Mouse (Mus musculus) hindbrain, embryonic 11.5 days (tissue): ENCODE measurements around the gene Stap1. TPM values are rescaled to one million over a fixed set of nuclear protein-coding genes. Genes with fewer than 3 reads are reported as not detected.

ENCODE experiments used
- ATAC-seq: fragments of 200-750 bp; cut with Nextera tagmentation; 2 replicates; pipeline ENCODE4 v1.8.0; 2017; ENCODE audit warnings: mild to moderate bottlenecking, moderate TSS enrichment, moderate library complexity; ENCODE audit not compliant: low FRiP score
- DNase-seq: peaks from one replicate; pipeline ENCODE4 v3.0.0-alpha.2; 2015; ENCODE audit warnings: low spot score
- H3K27ac ChIP-seq: fragments of 300-500 bp; sonication (generic); 2 replicates; pipeline ENCODE4 v1.5.1; 2014; ENCODE audit warnings: mild to moderate bottlenecking, low read depth, low read length
- H3K27me3 ChIP-seq: fragments of 300-500 bp; sonication (generic); 2 replicates; pipeline ENCODE4 v1.6.1; 2014; ENCODE audit warnings: mild to moderate bottlenecking, low read length, moderate library complexity, mixed read lengths; ENCODE audit not compliant: control insufficient read depth, insufficient read depth
- H3K36me3 ChIP-seq: fragments of 300-500 bp; sonication (generic); 2 replicates; pipeline ENCODE4 v1.6.1; 2014; ENCODE audit warnings: mild to moderate bottlenecking, low read length, moderate library complexity, mixed read lengths; ENCODE audit not compliant: control insufficient read depth, insufficient read depth
- H3K4me1 ChIP-seq: fragments of 300-500 bp; sonication (generic); replicated peaks from 2 replicates; pipeline ENCODE4 v1.6.1; 2014; ENCODE audit warnings: low read length, mixed read lengths; ENCODE audit not compliant: control insufficient read depth, insufficient read depth
- H3K4me2 ChIP-seq: fragments of 300-500 bp; sonication (generic); replicated peaks from 2 replicates; pipeline ENCODE4 v1.6.1; 2014; ENCODE audit warnings: mild to moderate bottlenecking, low read depth, low read length
- H3K4me3 ChIP-seq: fragments of 300-500 bp; sonication (generic); 2 replicates; pipeline ENCODE4 v1.5.1; 2014; ENCODE audit warnings: low read depth, low read length
- H3K9ac ChIP-seq: fragments of 300-500 bp; sonication (generic); 2 replicates; pipeline ENCODE4 v1.6.1; 2014; ENCODE audit warnings: low read depth, low read length
- H3K9me3 ChIP-seq: fragments of 300-500 bp; sonication (generic); 2 replicates; pipeline ENCODE4 v1.6.1; 2016; ENCODE audit warnings: low read length; ENCODE audit not compliant: control insufficient read depth
- WGBS: fragments of 180-500 bp; shearing (Covaris S2); extraction: QIAGEN DNeasy Blood & Tissue Kit; methylation state at CpG from one replicate; pipeline ENCODE4 v1.1.7; 2014; 5-methylcytosine and 5-hydroxymethylcytosine counted together
- polyA plus RNA-seq: library from polyadenylated mRNA; unstranded; fragments of >200 nt; fragmentation: Nextera tagmentation; extraction: Ambion mirVana; gene quantifications from 2 replicates; pipeline ENCODE4 v1.2.1, GENCODE M21; 2014

The Stap1 gene
- polyA plus RNA-seq, 1 experiment from 2014 or later: 0.66 TPM

- ATAC-seq (no peak), DNase-seq (no peak)
- 0 out of 2 replicates have a peak, but pooled peaks cover 4% of the 10 kb centered on the region for H3K36me3 ChIP-seq
- no peaks in the 10 kb centered on the region for H3K9me3 ChIP-seq
- WGBS: 89% methylated on average over 2 of the region's 2 CpGs
- no peaks in the 10 kb centered on the region for H3K4me1 ChIP-seq
- no peaks in the 10 kb centered on the region for H3K27me3 ChIP-seq
- no peak overlapping the region for H3K4me3 ChIP-seq
- no peak overlapping the region for H3K9ac ChIP-seq
- H3K4me2 ChIP-seq: no peak overlapping the region
- no peak overlapping the region for H3K27ac ChIP-seq
These were observed 35.1 kb downstream of the Stap1 start for GRCm38 (mm10) chr5:86106610-86107009.

GRCm38 (mm10) chr5:86111074-86111473, 39.5 kb downstream of the Stap1 start:
- WGBS: 94% methylated on average over 1 of the region's 1 CpGs
- no peaks in the 10 kb centered on the region for H3K9me3 ChIP-seq
- DNase-seq: no peak
- H3K4me2 ChIP-seq: no peak overlapping the region
- no peak overlapping the region for H3K4me3 ChIP-seq
- no peak for ATAC-seq
- H3K9ac ChIP-seq: no peak overlapping the region
- H3K27me3 ChIP-seq: no peaks in the 10 kb centered on the region
- 0 out of 2 replicates have a peak, but pooled peaks cover 4% of the 10 kb centered on the region for H3K36me3 ChIP-seq
- no peaks in the 10 kb centered on the region for H3K4me1 ChIP-seq
- no peak overlapping the region for H3K27ac ChIP-seq

GRCm38 (mm10) chr5:86113037-86113436, 41.5 kb downstream of the Stap1 start:
- no peak overlapping the region for H3K4me2 ChIP-seq
- no peak for ATAC-seq

GRCm38 (mm10) chr5:86113997-86114396, 42.5 kb downstream of the Stap1 start:
- Histone ChIP-seq H3K9ac (no peak overlapping the region), H3K4me2 (no peak overlapping the region)
- WGBS: 95% methylated on average over 1 of the region's 1 CpGs

More at GRCm38 (mm10) chr5:86113037-86113436, 41.5 kb downstream of the Stap1 start:
- Histone ChIP-seq H3K4me3 (no peak overlapping the region), H3K9ac (no peak overlapping the region), H3K27me3 (no peaks in the 10 kb centered on the region), H3K4me1 (no peaks in the 10 kb centered on the region), H3K36me3 (0 out of 2 replicates have a peak, but pooled peaks cover under 1% of the 10 kb centered on the region), H3K27ac (no peak overlapping the region), H3K9me3 (no peaks in the 10 kb centered on the region)
- 98% methylated on average over 2 of the region's 2 CpGs for WGBS
- DNase-seq: no peak

GRCm38 (mm10) chr5:86118457-86119094, 47.0 kb downstream of the Stap1 start:
- no peak overlapping the region for H3K27ac ChIP-seq
- H3K4me3 ChIP-seq: no peak overlapping the region
- H3K9me3 ChIP-seq: no peaks in the 10 kb centered on the region
- H3K36me3 ChIP-seq: no peaks in the 10 kb centered on the region
- no peaks in the 10 kb centered on the region for H3K27me3 ChIP-seq
- no peak for ATAC-seq
- H3K9ac ChIP-seq: no peak overlapping the region
- 95% methylated on average over 9 of the region's 9 CpGs for WGBS
- DNase-seq: no peak
- no peaks in the 10 kb centered on the region for H3K4me1 ChIP-seq
- H3K4me2 ChIP-seq: no peak overlapping the region

More at GRCm38 (mm10) chr5:86113997-86114396, 42.5 kb downstream of the Stap1 start:
- no peaks in the 10 kb centered on the region for H3K9me3 ChIP-seq
- ATAC-seq: no peak
- no peaks in the 10 kb centered on the region for H3K4me1 ChIP-seq
- H3K27me3 ChIP-seq: no peaks in the 10 kb centered on the region
- no peaks in the 10 kb centered on the region for H3K36me3 ChIP-seq
- no peak overlapping the region for H3K27ac ChIP-seq
- H3K4me3 ChIP-seq: no peak overlapping the region
- no peak for DNase-seq

GRCm38 (mm10) chr5:86128749-86129148, 57.2 kb downstream of the Stap1 start:
- DNase-seq (no peak), ATAC-seq (no peak)
- Histone ChIP-seq H3K4me3 (no peak overlapping the region), H3K27me3 (no peaks in the 10 kb centered on the region), H3K9me3 (no peaks in the 10 kb centered on the region), H3K27ac (no peak overlapping the region), H3K4me2 (no peak overlapping the region), H3K4me1 (no peaks in the 10 kb centered on the region), H3K9ac (no peak overlapping the region), H3K36me3 (no peaks in the 10 kb centered on the region)
- 98% methylated on average over 1 of the region's 1 CpGs for WGBS

- Histone ChIP-seq H3K4me1 (no peaks in the 10 kb centered on the region), H3K4me3 (no peak overlapping the region), H3K27ac (no peak overlapping the region), H3K27me3 (no peaks in the 10 kb centered on the region), H3K36me3 (no peaks in the 10 kb centered on the region), H3K9ac (no peak overlapping the region), H3K4me2 (no peak overlapping the region), H3K9me3 (no peaks in the 10 kb centered on the region)
- DNase-seq (no peak), ATAC-seq (no peak)
These were observed 58.3 kb downstream of the Stap1 start for GRCm38 (mm10) chr5:86129828-86130227.

Other genes starting within 250 kb of the Stap1 start
- 50.4 and 52.1 TPM in 2 replicates for gene Cenpc1, start 6.2 kb upstream of the Stap1 start, polyA plus RNA-seq
- 22.9 and 25.8 TPM in 2 replicates for gene Uba6, start 101.1 kb downstream of the Stap1 start, polyA plus RNA-seq
- not detected in 2 replicates for gene Gnrhr, start 126.2 kb downstream of the Stap1 start, polyA plus RNA-seq
- gene Tmprss11c, start 217.6 kb downstream of the Stap1 start, polyA plus RNA-seq: not detected in 2 replicates